Mouse (Mus musculus) myocyte (in vitro differentiated cells): Measurements from ENCODE around the gene Fam198b. TPM values are rescaled to one million over a fixed set of nuclear protein-coding genes. Genes with fewer than 3 reads are reported as not detected.

Experiments used
- H3K27me3 ChIP-seq: one replicate; pipeline ENCODE4 v1.6.1; 2011; ENCODE audit not compliant: control insufficient read depth, insufficient read depth, insufficient read length
- H3K36me3 ChIP-seq: one replicate; pipeline ENCODE4 v1.6.1; 2011; ENCODE audit not compliant: control insufficient read depth, insufficient read depth
- H3K4me2 ChIP-seq: one replicate; pipeline ENCODE4 v1.6.1; 2011; ENCODE audit warnings: low read depth, control low read depth
- H3K4me3 ChIP-seq: one replicate; pipeline ENCODE4 v1.5.1; 2011; ENCODE audit warnings: mild to moderate bottlenecking, control low read depth, moderate library complexity
- H3K79me2 ChIP-seq: one replicate; pipeline ENCODE4 v1.6.1; 2011; ENCODE audit not compliant: control insufficient read depth, insufficient read depth
- H3ac ChIP-seq: one replicate; pipeline ENCODE4 v1.6.1; 2011; ENCODE audit not compliant: control insufficient read depth, insufficient read length
- CEBPB ChIP-seq: IDR thresholded peaks from 2 replicates; pipeline ENCODE4 v1.6.1; 2011; ENCODE audit warnings: mild to moderate bottlenecking, moderate library complexity; ENCODE audit not compliant: poor library complexity, insufficient read depth, severe bottlenecking
- E2F4 ChIP-seq: IDR thresholded peaks from one replicate; pipeline ENCODE4 v1.6.1; 2011; ENCODE audit warnings: mild to moderate bottlenecking, control low read depth, moderate library complexity; ENCODE audit not compliant: insufficient read depth
- MAX ChIP-seq: IDR thresholded peaks from one replicate; pipeline ENCODE4 v1.6.1; 2011; ENCODE audit warnings: low read depth, mild to moderate bottlenecking, control low read depth
- MYOD1 ChIP-seq, 3 experiments: IDR thresholded peaks; one replicate each; pipeline ENCODE4 v1.6.1; 2011; ENCODE audit warnings: control low read depth in 2 of 3, low read depth in 2 of 3, mild to moderate bottlenecking in 2 of 3, moderate library complexity in 1 of 3; ENCODE audit not compliant: insufficient read length in 2 of 3, control insufficient read depth in 1 of 3
- MYOG ChIP-seq, 3 experiments: IDR thresholded peaks; one replicate each; pipeline ENCODE4 v1.6.1; 2011; ENCODE audit warnings: control low read depth in 2 of 3, low read depth in 2 of 3, mild to moderate bottlenecking in 2 of 3; ENCODE audit not compliant: insufficient read length in 2 of 3, control insufficient read depth in 1 of 3, insufficient read depth in 1 of 3
- POLR2A ChIP-seq: IDR thresholded peaks from one replicate; pipeline ENCODE4 v1.6.1; 2011; ENCODE audit warnings: low read depth, mild to moderate bottlenecking, control low read depth, moderate library complexity; ENCODE audit not compliant: insufficient read length
- POLR2AphosphoS2 ChIP-seq: IDR thresholded peaks from one replicate; pipeline ENCODE4 v1.6.1; 2011; ENCODE audit warnings: low read depth, control low read depth; ENCODE audit not compliant: insufficient read length
- REST ChIP-seq: IDR thresholded peaks from one replicate; pipeline ENCODE4 v1.6.1; 2011; ENCODE audit warnings: mild to moderate bottlenecking, control low read depth, moderate library complexity; ENCODE audit not compliant: insufficient read depth, insufficient read length
- SRF ChIP-seq: IDR thresholded peaks from one replicate; pipeline ENCODE4 v1.6.1; 2011; ENCODE audit warnings: low read depth; ENCODE audit not compliant: control insufficient read depth, insufficient read length
- TCF12 ChIP-seq: IDR thresholded peaks from one replicate; pipeline ENCODE4 v1.6.1; 2011; ENCODE audit warnings: mild to moderate bottlenecking, control low read depth; ENCODE audit not compliant: poor library complexity, insufficient read depth, severe bottlenecking
- TCF3 ChIP-seq: IDR thresholded peaks from one replicate; pipeline ENCODE4 v1.6.1; 2011; ENCODE audit warnings: low read depth, control low read depth; ENCODE audit not compliant: insufficient read length
- USF1 ChIP-seq: IDR thresholded peaks from one replicate; pipeline ENCODE4 v1.6.1; 2011; ENCODE audit warnings: low read depth, mild to moderate bottlenecking, control low read depth, moderate library complexity
- polyA plus RNA-seq: library from polyadenylated mRNA; unstranded; fragments of >200 nt; fragmentation: generic; extraction: Trizol; gene quantifications from one replicate; pipeline ENCODE4 v1.2.1, GENCODE M21; 2012; ENCODE audit warnings: missing spikeins

The Fam198b gene
- polyA plus RNA-seq, 1 experiment: 1.8 TPM

DNA sequence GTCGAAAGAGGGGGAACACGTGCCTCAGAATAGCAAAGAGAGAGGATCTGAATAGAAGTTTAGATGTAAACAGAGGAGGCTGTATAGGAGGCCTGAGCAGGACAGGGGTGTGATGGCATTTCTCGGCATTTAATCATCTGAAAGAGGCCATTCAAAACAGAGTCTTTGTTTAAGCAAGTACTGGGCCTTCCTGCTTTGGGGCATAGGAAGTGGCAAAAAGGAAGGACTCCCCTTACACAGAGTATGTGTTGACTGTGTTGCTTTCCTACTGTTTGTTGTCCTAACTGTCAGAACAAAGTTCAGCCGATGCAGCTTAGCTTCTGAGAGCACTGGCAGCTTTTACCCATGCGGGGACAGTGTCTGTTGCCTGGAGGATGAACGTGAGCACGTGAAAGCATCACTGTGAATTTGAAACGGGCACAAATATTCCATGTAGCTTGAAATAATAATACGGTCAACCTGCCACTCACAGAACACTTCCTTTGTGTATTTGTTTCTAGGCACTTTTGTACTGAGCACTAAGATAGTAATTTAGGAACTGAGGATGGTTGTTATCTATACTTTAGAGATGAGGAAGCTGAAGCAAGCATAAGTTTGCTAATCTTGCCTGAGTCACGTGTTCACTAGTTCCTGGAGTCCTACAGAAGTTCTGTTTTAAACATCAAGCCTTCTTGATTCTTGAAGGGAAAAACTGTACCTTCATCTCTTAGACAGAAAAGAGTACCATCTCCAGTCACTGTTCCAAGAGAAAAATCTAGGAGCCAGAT, 26.2 kb downstream of the Fam198b start:
- H3K4me2 ChIP-seq: no peak overlapping the region
- no peak for TF ChIP-seq USF1
- no peak for TF ChIP-seq POLR2A
- no peak for TF ChIP-seq MYOD1 (IDR thresholded peaks at IDR 0.05; ENCODE audit: control insufficient read depth in 1 of 3, insufficient read length in 2 of 3, low read depth in 2 of 3)
- TF ChIP-seq E2F4: no peak
- TF ChIP-seq REST: no peak
- no peak for TF ChIP-seq CEBPB
- no peak for TF ChIP-seq MYOG (IDR thresholded peaks at IDR 0.05; ENCODE audit: control insufficient read depth in 1 of 3, insufficient read depth in 1 of 3, insufficient read length in 2 of 3, low read depth in 2 of 3)
- no peak for TF ChIP-seq POLR2AphosphoS2
- no peak for TF ChIP-seq SRF
- H3ac ChIP-seq: no peak overlapping the region
- no peaks in the 10 kb centered on the region for H3K36me3 ChIP-seq
- no peaks in the 10 kb centered on the region for H3K79me2 ChIP-seq
- no peaks in the 10 kb centered on the region for H3K27me3 ChIP-seq
- H3K4me3 ChIP-seq: no peak overlapping the region

DNA sequence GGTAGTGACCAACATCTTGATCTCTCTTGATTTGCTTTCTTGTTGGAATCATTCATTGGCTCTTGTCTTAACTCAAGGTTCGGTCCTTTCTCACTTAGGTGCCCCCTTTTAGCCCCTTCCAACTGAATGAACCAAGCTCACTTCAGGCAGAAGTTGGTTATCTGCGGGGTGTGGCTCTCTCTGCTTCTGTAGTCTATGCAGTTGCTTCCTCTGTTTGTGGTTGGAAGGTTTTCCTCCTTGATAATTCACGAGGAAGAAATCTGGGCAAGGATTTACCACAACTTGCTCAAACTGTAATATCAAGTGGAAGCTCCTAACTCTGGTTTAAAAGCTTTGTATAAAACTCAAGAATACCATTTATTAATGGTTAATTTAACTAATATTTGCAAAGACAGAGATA, 26.8 kb downstream of the Fam198b start:
- TF ChIP-seq REST: no peak
- no peak for TF ChIP-seq E2F4
- no peak for TF ChIP-seq TCF3
- no peak for TF ChIP-seq CEBPB
- no peak for TF ChIP-seq USF1
- TF ChIP-seq SRF: no peak
- no peak for TF ChIP-seq POLR2AphosphoS2
- TF ChIP-seq MYOD1 (IDR thresholded peaks at IDR 0.05; ENCODE audit: control insufficient read depth in 1 of 3, insufficient read length in 2 of 3, low read depth in 2 of 3): no peak
- TF ChIP-seq MAX: no peak
- TF ChIP-seq TCF12: no peak
- no peak for TF ChIP-seq POLR2A
- TF ChIP-seq MYOG (IDR thresholded peaks at IDR 0.05; ENCODE audit: control insufficient read depth in 1 of 3, insufficient read depth in 1 of 3, insufficient read length in 2 of 3, low read depth in 2 of 3): no peak
- no peak overlapping the region for H3K4me2 ChIP-seq
- H3K36me3 ChIP-seq: no peaks in the 10 kb centered on the region
- no peak overlapping the region for H3K4me3 ChIP-seq
- no peaks in the 10 kb centered on the region for H3K27me3 ChIP-seq
- H3K79me2 ChIP-seq: no peaks in the 10 kb centered on the region
- no peak overlapping the region for H3ac ChIP-seq

DNA sequence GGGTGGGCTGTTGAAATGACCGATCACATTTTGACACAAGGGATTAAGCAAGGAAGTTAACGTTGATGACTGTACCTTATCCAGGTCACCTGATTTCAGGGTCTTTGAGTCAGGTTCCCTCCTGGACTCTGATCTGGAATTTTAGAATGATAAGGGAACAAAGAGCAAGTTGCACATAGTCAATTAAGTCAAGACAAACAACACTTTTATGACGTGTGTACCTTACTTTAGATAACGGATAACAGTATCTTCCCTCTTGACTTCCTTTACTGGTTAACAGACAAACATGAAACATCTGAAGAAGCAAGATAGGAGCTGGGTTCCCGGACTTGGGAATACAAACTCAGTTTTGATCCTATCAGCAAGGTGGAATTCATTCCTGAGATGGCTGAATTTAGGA, 29.7 kb downstream of the Fam198b start:
- Histone ChIP-seq H3K79me2 (no peaks in the 10 kb centered on the region), H3K4me2 (no peak overlapping the region), H3ac (no peak overlapping the region), H3K27me3 (no peaks in the 10 kb centered on the region), H3K4me3 (no peak overlapping the region), H3K36me3 (no peaks in the 10 kb centered on the region)
- TF ChIP-seq MAX (no peak), MYOG (IDR thresholded peaks at IDR 0.05; ENCODE audit: control insufficient read depth in 1 of 3, insufficient read depth in 1 of 3, insufficient read length in 2 of 3, low read depth in 2 of 3) (no peak), TCF12 (no peak), MYOD1 (IDR thresholded peaks at IDR 0.05; ENCODE audit: control insufficient read depth in 1 of 3, insufficient read length in 2 of 3, low read depth in 2 of 3) (no peak), CEBPB (no peak), POLR2AphosphoS2 (no peak), TCF3 (no peak)

DNA sequence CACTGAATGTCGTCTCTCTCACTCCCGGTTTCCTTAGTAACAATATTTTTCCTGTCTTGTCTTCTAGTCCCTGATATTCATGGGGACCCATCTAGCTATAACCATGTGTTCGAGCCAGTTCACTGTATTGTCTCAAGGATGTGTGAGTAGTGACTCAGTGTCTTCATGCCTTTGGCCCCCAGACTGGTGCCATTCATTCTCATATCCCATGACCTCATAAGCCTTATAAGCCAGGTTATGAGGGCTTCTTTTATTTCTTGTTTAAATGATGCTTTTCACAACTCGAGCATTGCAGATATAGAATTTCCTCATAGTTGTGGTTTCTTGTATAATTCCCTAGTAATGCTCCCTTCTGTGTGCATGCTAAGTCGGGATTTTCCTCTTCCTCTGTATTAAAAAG, 31.9 kb downstream of the Fam198b start:
- no peak overlapping the region for H3K4me2 ChIP-seq
- H3K27me3 ChIP-seq: no peaks in the 10 kb centered on the region
- no peaks in the 10 kb centered on the region for H3K36me3 ChIP-seq
- TF ChIP-seq MYOG (IDR thresholded peaks at IDR 0.05; ENCODE audit: control insufficient read depth in 1 of 3, insufficient read depth in 1 of 3, insufficient read length in 2 of 3, low read depth in 2 of 3) (no peak), CEBPB (no peak), E2F4 (no peak), POLR2AphosphoS2 (no peak), POLR2A (no peak), REST (no peak), MAX (no peak)
- no peaks in the 10 kb centered on the region for H3K79me2 ChIP-seq
- no peak overlapping the region for H3K4me3 ChIP-seq
- no peak overlapping the region for H3ac ChIP-seq

DNA sequence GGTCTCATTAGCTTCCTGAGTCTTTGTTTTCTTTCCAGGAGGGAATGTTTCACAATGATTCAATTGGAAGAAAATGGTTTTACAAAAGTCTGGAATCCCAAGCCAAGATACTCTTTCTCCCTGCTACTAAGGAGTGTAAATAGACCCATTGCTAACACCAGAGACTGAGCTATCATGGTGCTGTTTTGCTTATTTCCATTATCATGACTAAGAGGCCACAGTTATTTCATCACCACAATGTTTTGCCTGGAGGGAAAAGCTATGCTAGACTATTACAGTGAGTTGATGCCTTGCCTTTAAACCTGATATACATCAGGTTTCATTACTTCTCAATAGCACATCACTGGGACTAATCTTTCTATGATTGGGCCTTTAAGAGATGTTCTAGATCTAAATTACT, 34.4 kb downstream of the Fam198b start:
- TF ChIP-seq MYOG (IDR thresholded peaks at IDR 0.05; ENCODE audit: control insufficient read depth in 1 of 3, insufficient read depth in 1 of 3, insufficient read length in 2 of 3, low read depth in 2 of 3) (no peak), SRF (no peak), E2F4 (no peak), USF1 (no peak), REST (no peak), POLR2AphosphoS2 (no peak), MAX (no peak), TCF3 (no peak), MYOD1 (IDR thresholded peaks at IDR 0.05; ENCODE audit: control insufficient read depth in 1 of 3, insufficient read length in 2 of 3, low read depth in 2 of 3) (no peak)
- H3K79me2 ChIP-seq: no peaks in the 10 kb centered on the region
- H3ac ChIP-seq: no peak overlapping the region
- no peaks in the 10 kb centered on the region for H3K27me3 ChIP-seq
- H3K4me3 ChIP-seq: no peak overlapping the region
- H3K36me3 ChIP-seq: no peaks in the 10 kb centered on the region
- no peak overlapping the region for H3K4me2 ChIP-seq
